In genomic region chr2:136753682-136754081, GRCm38 (mm10) we compare ENCODE assay signal across 10 mouse cellular contexts. TPM values are rescaled to one million over a fixed set of nuclear protein-coding genes. Genes with fewer than 3 reads are reported as not detected.
DNase-seq lines count a peak whose midpoint lies in the region; ATAC-seq lines count a peak whose summit lies in the region.
"Had no signal": no experiment of that assay in that cellular context is flagged by ENCODE, and none has a peak within 500 bp of the region (broad histone marks: within the 10 kb centered on the region; RNA-seq: fewer than 3 reads in every experiment).

No protein-coding gene starts in this region.

- no peak overlapping the region for H3K4me3 ChIP-seq in forebrain, embryonic 13.5 days
- H3K4me3 ChIP-seq in forebrain, embryonic 11.5 days (ENCODE audit: low read depth, low read length): no peak overlapping the region
- H3K4me3 ChIP-seq in midbrain, embryonic 12.5 days: no peak overlapping the region
- H3K4me3 ChIP-seq: limb, embryonic 13.5 days had no signal

- H3K27ac ChIP-seq in forebrain, embryonic 13.5 days: peak overlapping the region; percentile 44
- H3K27ac ChIP-seq in forebrain, embryonic 11.5 days (ENCODE audit: low read depth, low read length): no peak overlapping the region
- H3K27ac ChIP-seq in midbrain, embryonic 12.5 days (replicated peaks): no peak overlapping the region
- H3K27ac ChIP-seq: limb, embryonic 13.5 days had no signal

- ATAC-seq in forebrain, embryonic 13.5 days: peak; percentile 83
- no peak for ATAC-seq in forebrain, embryonic 11.5 days (replicated peaks; ENCODE audit: low FRiP score)
- ATAC-seq in midbrain, embryonic 12.5 days (ENCODE audit: low FRiP score, low read depth): peak; percentile 63; the same call in 1 of the 2 replicates

- H3K4me2 ChIP-seq in forebrain, embryonic 13.5 days: no peak overlapping the region
- no peak overlapping the region for H3K4me2 ChIP-seq in forebrain, embryonic 11.5 days (ENCODE audit: low read depth, low read length, severe bottlenecking)
- no peak overlapping the region for H3K4me2 ChIP-seq in midbrain, embryonic 12.5 days (replicated peaks)
- H3K4me2 ChIP-seq: limb, embryonic 13.5 days had no signal

- DNase-seq in forebrain, embryonic 11.5 days (ENCODE audit: low spot score): no peak
- peak; percentile 7 for DNase-seq in ZHBTc4 (ENCODE audit: low read depth, low spot score)
- DNase-seq in frontal cortex, postnatal 14 days (ENCODE audit: low spot score in 2 of 2): peak; percentile 34 to 47
- DNase-seq in kidney, adult 9 months: no peak
- no peak for DNase-seq in thymus, postnatal 4 days
- DNase-seq in adrenal gland, postnatal 25 days: no peak
- DNase-seq: kidney, postnatal 10 days had no signal

- no peak overlapping the region for H3K9ac ChIP-seq in forebrain, embryonic 13.5 days
- no peak overlapping the region for H3K9ac ChIP-seq in forebrain, embryonic 11.5 days (ENCODE audit: low read length)
- H3K9ac ChIP-seq in midbrain, embryonic 12.5 days (replicated peaks): no peak overlapping the region
- H3K9ac ChIP-seq: limb, embryonic 13.5 days had no signal

- H3K36me3 ChIP-seq in forebrain, embryonic 13.5 days (ENCODE audit: poor library complexity, severe bottlenecking): no peaks in the 10 kb centered on the region
- no peaks in the 10 kb centered on the region for H3K36me3 ChIP-seq in forebrain, embryonic 11.5 days (ENCODE audit: control insufficient read depth, insufficient read depth, low read length)
- no peaks in the 10 kb centered on the region for H3K36me3 ChIP-seq in midbrain, embryonic 12.5 days
- H3K36me3 ChIP-seq: limb, embryonic 13.5 days had no signal

- 30% methylated on average over 3 of the region's 3 CpGs for WGBS in forebrain, embryonic 13.5 days
- WGBS in forebrain, embryonic 11.5 days: 26% methylated on average over 3 of the region's 3 CpGs
- 24% methylated on average over 3 of the region's 3 CpGs for WGBS in midbrain, embryonic 12.5 days

- peaks cover 6% of the 10 kb centered on the region; the same call in 1 of the 2 replicates for H3K27me3 ChIP-seq in forebrain, embryonic 13.5 days
- no peaks in the 10 kb centered on the region; the same call in 1 of the 2 replicates for H3K27me3 ChIP-seq in forebrain, embryonic 11.5 days (ENCODE audit: control insufficient read depth, insufficient read depth, low read length)
- H3K27me3 ChIP-seq in midbrain, embryonic 12.5 days: no peaks in the 10 kb centered on the region
- H3K27me3 ChIP-seq: limb, embryonic 13.5 days had no signal

- H3K4me1 ChIP-seq in forebrain, embryonic 13.5 days: peaks cover 6% of the 10 kb centered on the region; the same call in 1 of the 2 replicates
- no peaks in the 10 kb centered on the region for H3K4me1 ChIP-seq in forebrain, embryonic 11.5 days (replicated peaks; ENCODE audit: control insufficient read depth, insufficient read depth, low read length)
- H3K4me1 ChIP-seq in midbrain, embryonic 12.5 days: peaks cover 9% of the 10 kb centered on the region; the same call in 1 of the 2 replicates
- H3K4me1 ChIP-seq: limb, embryonic 13.5 days had no signal

- H3K9me3 ChIP-seq in forebrain, embryonic 13.5 days (replicated peaks): no peaks in the 10 kb centered on the region
- H3K9me3 ChIP-seq in forebrain, embryonic 11.5 days (ENCODE audit: control insufficient read depth, low read length): no peaks in the 10 kb centered on the region
- no peaks in the 10 kb centered on the region for H3K9me3 ChIP-seq in midbrain, embryonic 12.5 days
- H3K9me3 ChIP-seq: limb, embryonic 13.5 days had no signal

RNA-seq across cellular contexts. Expression of gene Snap25, which starts 40.4 kb away (rescaled TPM):
- 51.6 and 53.4 TPM in 2 replicates for polyA plus RNA-seq in forebrain, embryonic 13.5 days (2015; fragmentation: Nextera tagmentation; extraction: Ambion mirVana)
- 18.0 and 18.8 TPM in 2 replicates for polyA plus RNA-seq in forebrain, embryonic 11.5 days (2014; fragmentation: Nextera tagmentation; extraction: Ambion mirVana)
- 37.0 and 47.6 TPM in 2 replicates for polyA plus RNA-seq in midbrain, embryonic 12.5 days (2016; fragmentation: Nextera tagmentation; extraction: Ambion mirVana)
- 26.9 and 35.6 TPM in 2 replicates for total RNA-seq in adrenal gland, postnatal 25 days (2021)

Comparison
In these comparisons a context has a peak if more than half of its experiments do, and no peak if none do; other contexts are left out.
1. DNase-seq: peak in ZHBTc4 (single experiment) and frontal cortex, postnatal 14 days (2 of 2); none in forebrain, embryonic 11.5 days (single experiment), kidney, adult 9 months (single experiment), thymus, postnatal 4 days (single experiment) and adrenal gland, postnatal 25 days (single experiment).